Mouse (Mus musculus) olfactory bulb, adult 2 months (tissue): Measurements from ENCODE around the gene Gm26558.

ENCODE experiments used
- CTCF ChIP-seq: fragments of 200-500 bp; IDR thresholded peaks from 2 replicates; pipeline ENCODE4 v1.5.1; 2012; ENCODE audit warnings: low read depth, mild to moderate bottlenecking, low read length, moderate library complexity; ENCODE audit not compliant: insufficient read depth
- POLR2A ChIP-seq: fragments of 200-500 bp; IDR thresholded peaks from 2 replicates; pipeline ENCODE4 v1.6.1; 2012; ENCODE audit warnings: mild to moderate bottlenecking, low read depth, low read length, moderate library complexity; ENCODE audit not compliant: insufficient read depth

- TF ChIP-seq POLR2A (no peak), CTCF (no peak)
These were observed 47.2 kb upstream of the Gm26558 start for GRCm38 (mm10) chr2:70708986-70709730.
